Mouse (Mus musculus): Measurements from ENCODE around the gene Cnih3.

Gene Cnih3

GRCm38 (mm10) chr1:181353200-181354097, 1.0 kb downstream of the Cnih3 start:
- DNase-seq (ENCODE audit: low read depth, low spot score) = peak; percentile 65

GRCm38 (mm10) chr1:181355683-181356082, 3.3 kb downstream of the Cnih3 start:
- DNase-seq (ENCODE audit: low read depth, low spot score) = no peak

GRCm38 (mm10) chr1:181357870-181358269, 5.4 kb downstream of the Cnih3 start:
- no peak for DNase-seq (ENCODE audit: low read depth, low spot score)

- no peak for DNase-seq (ENCODE audit: low read depth, low spot score)
These were observed 6.1 kb downstream of the Cnih3 start for GRCm38 (mm10) chr1:181358526-181358925.

GRCm38 (mm10) chr1:181360732-181361131, 8.3 kb downstream of the Cnih3 start:
- DNase-seq (ENCODE audit: low read depth, low spot score) = no peak

GRCm38 (mm10) chr1:181364025-181364424, 11.6 kb downstream of the Cnih3 start:
- DNase-seq (ENCODE audit: low read depth, low spot score) = no peak

GRCm38 (mm10) chr1:181365376-181365775, 12.9 kb downstream of the Cnih3 start:
- no peak for DNase-seq (ENCODE audit: low read depth, low spot score)

- no peak for DNase-seq (ENCODE audit: low read depth, low spot score)
These were observed 16.6 kb downstream of the Cnih3 start for GRCm38 (mm10) chr1:181368789-181369570.

- no peak for DNase-seq (ENCODE audit: low read depth, low spot score)
These were observed 17.9 kb downstream of the Cnih3 start for GRCm38 (mm10) chr1:181370370-181370769.

GRCm38 (mm10) chr1:181371226-181371625, 18.8 kb downstream of the Cnih3 start:
- no peak for DNase-seq (ENCODE audit: low read depth, low spot score)

GRCm38 (mm10) chr1:181372306-181372705, 19.9 kb downstream of the Cnih3 start:
- no peak for DNase-seq (ENCODE audit: low read depth, low spot score)

- DNase-seq (ENCODE audit: low read depth, low spot score) = no peak
These were observed 22.4 kb downstream of the Cnih3 start for GRCm38 (mm10) chr1:181374627-181375374.

GRCm38 (mm10) chr1:181376431-181376830, 24.0 kb downstream of the Cnih3 start:
- no peak for DNase-seq (ENCODE audit: low read depth, low spot score)

- DNase-seq (ENCODE audit: low read depth, low spot score) = peak; percentile 77
These were observed 27.2 kb downstream of the Cnih3 start for GRCm38 (mm10) chr1:181379664-181380063.

GRCm38 (mm10) chr1:181381410-181382010, 29.1 kb downstream of the Cnih3 start:
- DNase-seq (ENCODE audit: low read depth, low spot score) = no peak

GRCm38 (mm10) chr1:181389264-181389663, 36.8 kb downstream of the Cnih3 start:
- no peak for DNase-seq (ENCODE audit: low read depth, low spot score)

- no peak for DNase-seq (ENCODE audit: low read depth, low spot score)
These were observed 40.1 kb downstream of the Cnih3 start for GRCm38 (mm10) chr1:181392489-181392888.

GRCm38 (mm10) chr1:181393250-181394149, 41.1 kb downstream of the Cnih3 start:
- no peak for DNase-seq (ENCODE audit: low read depth, low spot score)

GRCm38 (mm10) chr1:181395234-181395828, 42.9 kb downstream of the Cnih3 start:
- DNase-seq (ENCODE audit: low read depth, low spot score) = no peak

GRCm38 (mm10) chr1:181399179-181399578, 46.8 kb downstream of the Cnih3 start:
- no peak for DNase-seq (ENCODE audit: low read depth, low spot score)

All from ZHBTc4 (cell line).